Mouse (Mus musculus) MEL (cell line): ENCODE measurements at regions not wholly inside any gene's neighbourhood (a gene's known extent, or its start where the extent isn't known, plus 50 kb on each side); places are given as distances from the start of the nearest gene placed in this dataset.

ENCODE experiments used
- CHD1 ChIP-seq: IDR thresholded peaks from 2 replicates; pipeline ENCODE4 v1.6.1; 2012; ENCODE audit warnings: low read depth, mild to moderate bottlenecking, inconsistent platforms, low read length, improper control_type of control experiment
- CTCF ChIP-seq, 3 experiments: IDR thresholded peaks in 2 of 3; conservative IDR thresholded peaks in 1 of 3; 2 replicates each; pipeline ENCODE4 v1.5.1; 2011 to 2012; ENCODE audit warnings: low read length in 3 of 3, low read depth in 2 of 3, mild to moderate bottlenecking in 2 of 3, improper control_type of control experiment in 1 of 3, inconsistent platforms in 1 of 3, mixed read lengths in 1 of 3, moderate library complexity in 1 of 3; ENCODE audit not compliant: control insufficient read depth in 1 of 3, insufficient read depth in 1 of 3, poor library complexity in 1 of 3, severe bottlenecking in 1 of 3
- EP300 ChIP-seq, 2 experiments: IDR thresholded peaks; 2 replicates each; pipeline ENCODE4 v1.6.1; 2011; ENCODE audit warnings: improper control_type of control experiment in 2 of 2, low read length in 2 of 2, low read depth in 1 of 2, mild to moderate bottlenecking in 1 of 2
- MAX ChIP-seq: IDR thresholded peaks from 2 replicates; pipeline ENCODE4 v1.6.1; 2011; ENCODE audit warnings: low read length, improper control_type of control experiment
- NELFE ChIP-seq: IDR thresholded peaks from 2 replicates; pipeline ENCODE4 v1.6.1; 2011; ENCODE audit warnings: low read depth, low read length, improper control_type of control experiment
- NRF1 ChIP-seq: IDR thresholded peaks from 2 replicates; pipeline ENCODE4 v1.6.1; 2014; ENCODE audit warnings: low read depth, mild to moderate bottlenecking, inconsistent platforms, low read length, improper control_type of control experiment, moderate library complexity; ENCODE audit not compliant: poor library complexity, insufficient read depth, severe bottlenecking
- POLR2A ChIP-seq, 2 experiments: IDR thresholded peaks; 2 replicates each; pipeline ENCODE4 v1.6.1; 2011 to 2012; ENCODE audit warnings: low read length in 2 of 2, mild to moderate bottlenecking in 2 of 2, control low read depth in 1 of 2, improper control_type of control experiment in 1 of 2, low read depth in 1 of 2, moderate library complexity in 1 of 2; ENCODE audit not compliant: control insufficient read depth in 1 of 2, insufficient read depth in 1 of 2, poor library complexity in 1 of 2
- POLR2AphosphoS2 ChIP-seq: IDR thresholded peaks from 2 replicates; pipeline ENCODE4 v1.6.1; 2011; ENCODE audit warnings: low read length, improper control_type of control experiment
- TBP ChIP-seq: IDR thresholded peaks from 2 replicates; pipeline ENCODE4 v1.8.0; 2011; ENCODE audit warnings: low read depth, low read length, improper control_type of control experiment
- USF2 ChIP-seq, 2 experiments: IDR thresholded peaks; 2 replicates each; pipeline ENCODE4 v1.6.1; 2011 to 2012; ENCODE audit warnings: improper control_type of control experiment in 2 of 2, low read length in 2 of 2, borderline replicate concordance in 1 of 2, inconsistent platforms in 1 of 2, low read depth in 1 of 2, mild to moderate bottlenecking in 1 of 2; ENCODE audit not compliant: insufficient read depth in 1 of 2
- ZMIZ1 ChIP-seq: IDR thresholded peaks from 2 replicates; pipeline ENCODE4 v1.6.1; 2012; ENCODE audit warnings: low read depth, mild to moderate bottlenecking, inconsistent platforms, low read length, improper control_type of control experiment, moderate library complexity

DNA sequence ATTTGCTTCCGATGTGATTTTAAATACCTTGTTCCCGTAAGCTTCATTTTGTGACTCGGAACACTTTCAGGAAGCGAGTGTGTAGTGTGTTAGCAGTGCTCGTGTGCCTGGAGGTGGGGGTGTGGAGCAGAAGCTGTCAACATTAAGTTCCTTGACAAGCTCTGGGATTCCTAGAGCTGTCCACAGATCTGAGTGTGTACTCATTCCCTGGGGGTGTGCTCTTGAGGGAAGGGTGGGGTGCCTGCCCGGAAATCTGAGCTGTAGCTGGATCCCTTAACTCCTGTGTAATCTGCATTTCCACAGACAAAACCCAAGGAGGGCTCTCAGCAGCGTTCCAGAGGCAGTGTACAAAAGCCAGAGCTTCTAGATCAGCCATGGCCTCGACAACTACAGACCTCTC is 335.8 kb downstream of the Etnk1 start:
- no peak for TF ChIP-seq TBP
- TF ChIP-seq MAX = no peak
- no peak for TF ChIP-seq POLR2A (IDR thresholded peaks at IDR 0.05; ENCODE audit: control insufficient read depth in 1 of 2, insufficient read depth in 1 of 2, low read depth in 1 of 2, low read length in 2 of 2, poor library complexity in 1 of 2)
- no peak for TF ChIP-seq CTCF (IDR thresholded peaks at IDR 0.05 in 2 of 3, conservative IDR thresholded peaks at IDR 0.05 in 1 of 3; ENCODE audit: control insufficient read depth in 1 of 3, insufficient read depth in 1 of 3, low read depth in 2 of 3, low read length in 3 of 3, poor library complexity in 1 of 3, severe bottlenecking in 1 of 3)
- no peak for TF ChIP-seq NELFE
- no peak for TF ChIP-seq CHD1
- no peak for TF ChIP-seq ZMIZ1
- no peak for TF ChIP-seq POLR2AphosphoS2
- no peak for TF ChIP-seq EP300 (IDR thresholded peaks at IDR 0.05; ENCODE audit: low read depth in 1 of 2, low read length in 2 of 2)
- no peak for TF ChIP-seq NRF1
- TF ChIP-seq USF2 (IDR thresholded peaks at IDR 0.05; ENCODE audit: borderline replicate concordance in 1 of 2, insufficient read depth in 1 of 2, low read depth in 1 of 2, low read length in 2 of 2) = no peak
